Mouse (Mus musculus) pancreas, adult 10 weeks (tissue): ENCODE data around the gene Olfr1469. TPM values are rescaled to one million over a fixed set of nuclear protein-coding genes. Genes with fewer than 3 reads are reported as not detected.

Source experiments
- polyA plus RNA-seq: library from polyadenylated mRNA; stranded (reverse); fragments of 350-450 nt; fragmentation: Illumina TruSeq; extraction: RNeasy Lipid Tissue Mini Kit (QIAGEN cat#74804); gene quantifications from one replicate; pipeline ENCODE4 v1.2.3, GENCODE M21; 2015; ENCODE audit warnings: low read depth, low replicate concordance; ENCODE audit not compliant: insufficient read depth

Olfr1469 gene
- polyA plus RNA-seq: not detected

GRCm38 (mm10) chr19:13407549-13407948 lies at the start of gene Olfr1469:
TSS of gene Olfr1469 (plus strand) at chr19:13407849.

GRCm38 (mm10) chr19:13361936-13362335 lies 45.7 kb upstream of the Olfr1469 start, which contains the start of gene Olfr1467:
TSS of gene Olfr1467 (plus strand) at chr19:13362236.

GRCm38 (mm10) chr19:13443109-13443508 lies 35.5 kb downstream of the Olfr1469 start, which contains the start of gene Olfr1471:
TSS of gene Olfr1471 (plus strand) at chr19:13443409.

GRCm38 (mm10) chr19:13455986-13456385 lies 48.3 kb downstream of the Olfr1469 start, which contains the start of gene Olfr1472:
TSS of gene Olfr1472 (minus strand) at chr19:13456086.

Other genes with a start within 250 kb of the Olfr1469 start
- gene Olfr1461, start 244.8 kb upstream of the Olfr1469 start, polyA plus RNA-seq: not detected
- not detected for gene Olfr1462, start 222.1 kb upstream of the Olfr1469 start, polyA plus RNA-seq
- not detected for gene Olfr1463, start 176.5 kb upstream of the Olfr1469 start, polyA plus RNA-seq
- gene Olfr1465, start 92.3 kb upstream of the Olfr1469 start, polyA plus RNA-seq: not detected
- not detected for gene Olfr1466, start 69.0 kb upstream of the Olfr1469 start, polyA plus RNA-seq
- not detected for gene Olfr1467, start 45.6 kb upstream of the Olfr1469 start, polyA plus RNA-seq
- gene Olfr1471, start 35.6 kb downstream of the Olfr1469 start, polyA plus RNA-seq: not detected
- not detected for gene Olfr1472, start 48.2 kb downstream of the Olfr1469 start, polyA plus RNA-seq
- gene Olfr1474, start 61.7 kb downstream of the Olfr1469 start, polyA plus RNA-seq: not detected
- not detected for gene Olfr1475, start 72.3 kb downstream of the Olfr1469 start, polyA plus RNA-seq
- gene Olfr1477, start 92.7 kb downstream of the Olfr1469 start, polyA plus RNA-seq: not detected
- not detected for gene Olfr1480, start 120.1 kb downstream of the Olfr1469 start, polyA plus RNA-seq
- gene Olfr1484, start 175.7 kb downstream of the Olfr1469 start, polyA plus RNA-seq: not detected
- not detected for gene Olfr1487, start 209.5 kb downstream of the Olfr1469 start, polyA plus RNA-seq
- not detected for gene Olfr1489, start 223.8 kb downstream of the Olfr1469 start, polyA plus RNA-seq
- not detected for gene Olfr1490, start 243.2 kb downstream of the Olfr1469 start, polyA plus RNA-seq